Mouse (Mus musculus) liver, embryonic 14.5 days (tissue): ENCODE data around the gene Sstr3. TPM values are rescaled to one million over a fixed set of nuclear protein-coding genes. Genes with fewer than 3 reads are reported as not detected.

Experiments
- ATAC-seq: fragments of 200-750 bp; cut with Nextera tagmentation; 2 replicates; pipeline ENCODE4 v1.8.0; 2017; ENCODE audit warnings: moderate number of reproducible peaks, mild to moderate bottlenecking, moderate library complexity; ENCODE audit not compliant: insufficient read depth
- DNase-seq, 3 experiments: peaks; one replicate each; pipeline ENCODE4 v3.0.0-alpha.2; 2012 to 2013; ENCODE audit warnings: low read depth in 3 of 3, low spot score in 3 of 3
- H3K27ac ChIP-seq: fragments of 300-500 bp; sonication (generic); 2 replicates; pipeline ENCODE4 v1.5.1; 2014; ENCODE audit warnings: moderate library complexity, mild to moderate bottlenecking, control low read depth, inconsistent platforms
- H3K27me3 ChIP-seq: fragments of 300-500 bp; sonication (generic); 2 replicates; pipeline ENCODE4 v1.6.1; 2014; ENCODE audit warnings: mild to moderate bottlenecking, low read length, moderate library complexity; ENCODE audit not compliant: control insufficient read depth, insufficient read depth
- H3K36me3 ChIP-seq: fragments of 300-500 bp; sonication (generic); replicated peaks from 2 replicates; pipeline ENCODE4 v1.6.1; 2014; ENCODE audit warnings: low read depth; ENCODE audit not compliant: control insufficient read depth, insufficient read depth
- H3K4me1 ChIP-seq, 2 experiments: fragments of 200-500 bp in 1 of 2; fragments of 300-500 bp in 1 of 2; sonication (generic) in 1 of 2; replicated peaks; 2 replicates each; pipeline ENCODE4 v1.6.1; 2012 to 2014; ENCODE audit warnings: antibody characterized with exemption in 1 of 2, inconsistent platforms in 1 of 2, low read length in 1 of 2; ENCODE audit not compliant: control insufficient read depth in 2 of 2, insufficient read depth in 2 of 2
- H3K4me2 ChIP-seq: fragments of 300-500 bp; sonication (generic); 2 replicates; pipeline ENCODE4 v1.6.1; 2014; ENCODE audit warnings: low read depth, mild to moderate bottlenecking, control low read depth, moderate library complexity
- H3K4me3 ChIP-seq, 2 experiments: fragments of 200-500 bp in 1 of 2; fragments of 300-500 bp in 1 of 2; sonication (generic) in 1 of 2; 2 replicates each; pipeline ENCODE4 v1.5.1; 2012 to 2014; ENCODE audit warnings: low read depth in 2 of 2, low read length in 2 of 2, mild to moderate bottlenecking in 2 of 2, control low read depth in 1 of 2, inconsistent platforms in 1 of 2, moderate library complexity in 1 of 2; ENCODE audit not compliant: insufficient read depth in 1 of 2
- H3K9ac ChIP-seq: fragments of 300-500 bp; sonication (generic); replicated peaks from 2 replicates; pipeline ENCODE4 v1.6.1; 2014; ENCODE audit warnings: mild to moderate bottlenecking, control low read depth, moderate library complexity
- H3K9me3 ChIP-seq: fragments of 300-500 bp; sonication (generic); 2 replicates; pipeline ENCODE4 v1.6.1; 2016; ENCODE audit warnings: low read length, mixed read lengths; ENCODE audit not compliant: control insufficient read depth
- CTCF ChIP-seq: IDR thresholded peaks from 2 replicates; pipeline ENCODE4 v1.5.1; 2016; ENCODE audit warnings: antibody characterized with exemption, low read depth, control low read depth
- EP300 ChIP-seq: IDR thresholded peaks from 2 replicates; pipeline ENCODE4 v1.6.1; 2016; ENCODE audit warnings: antibody characterized with exemption, low read depth
- WGBS: fragments of 180-500 bp; shearing (Covaris S2); extraction: QIAGEN DNeasy Blood & Tissue Kit; methylation state at CpG from one replicate; pipeline ENCODE4 v1.1.7; 2014; ENCODE audit not compliant: insufficient replicate concordance; 5-methylcytosine and 5-hydroxymethylcytosine counted together
- polyA plus RNA-seq, 2 experiments: library from polyadenylated mRNA; depleted of rRNA in 1 of 2; stranded (reverse) in 1 of 2; unstranded in 1 of 2; fragments of >200 nt; fragmentation: Nextera tagmentation in 1 of 2; extraction: Ambion mirVana in 1 of 2; gene quantifications; 2 replicates each; pipeline versions ENCODE4 v1.2.1 to v1.2.3; 2012 to 2014

The Sstr3 gene
- polyA plus RNA-seq, 2 experiments: 0.01 to 0.03 TPM

GRCm38 (mm10) chr15:78542767-78543303 is 1.6 kb downstream of the Sstr3 start:
- Histone ChIP-seq H3K27me3 (no peaks in the 10 kb centered on the region; the same call in 1 of the 2 replicates), H3K4me2 (no peak overlapping the region), H3K36me3 (no peaks in the 10 kb centered on the region), H3K27ac (no peak overlapping the region), H3K9ac (no peak overlapping the region), H3K4me3 (no peak overlapping the region), H3K9me3 (no peaks in the 10 kb centered on the region), H3K4me1 (peaks cover 0 to 3% of the 10 kb centered on the region in 2 experiments; a peak in 1 of 4 replicates)
- WGBS: 58% methylated on average over 7 of the region's 7 CpGs
- ATAC-seq: no peak
- no peak for DNase-seq
- TF ChIP-seq EP300 (no peak), CTCF (no peak)

- no peak overlapping the region for H3K9ac ChIP-seq
- no peaks in the 10 kb centered on the region for H3K9me3 ChIP-seq
- no peaks in the 10 kb centered on the region for H3K4me1 ChIP-seq
- DNase-seq: no peak
- H3K4me2 ChIP-seq: no peak overlapping the region
- H3K27ac ChIP-seq: no peak overlapping the region
- H3K4me3 ChIP-seq: no peak overlapping the region
- WGBS: 59% methylated on average over 3 of the region's 3 CpGs
- H3K36me3 ChIP-seq: no peaks in the 10 kb centered on the region
- TF ChIP-seq CTCF: no peak
- no peak for TF ChIP-seq EP300
- no peaks in the 10 kb centered on the region; the same call in 1 of the 2 replicates for H3K27me3 ChIP-seq
- ATAC-seq: no peak
These were observed 2.3 kb downstream of the Sstr3 start for GRCm38 (mm10) chr15:78542098-78542766.

- no peaks in the 10 kb centered on the region for H3K36me3 ChIP-seq
- no peak overlapping the region for H3K4me3 ChIP-seq
- H3K9ac ChIP-seq: no peak overlapping the region
- TF ChIP-seq EP300 (no peak), CTCF (no peak)
- ATAC-seq: no peak
- H3K9me3 ChIP-seq: no peaks in the 10 kb centered on the region
- no peak for DNase-seq
- 52% methylated on average over 3 of the region's 3 CpGs for WGBS
- H3K4me1 ChIP-seq: no peaks in the 10 kb centered on the region
- no peaks in the 10 kb centered on the region; the same call in 1 of the 2 replicates for H3K27me3 ChIP-seq
- no peak overlapping the region for H3K4me2 ChIP-seq
- no peak overlapping the region for H3K27ac ChIP-seq
These were observed 2.9 kb downstream of the Sstr3 start for GRCm38 (mm10) chr15:78541606-78542005.

DNA sequence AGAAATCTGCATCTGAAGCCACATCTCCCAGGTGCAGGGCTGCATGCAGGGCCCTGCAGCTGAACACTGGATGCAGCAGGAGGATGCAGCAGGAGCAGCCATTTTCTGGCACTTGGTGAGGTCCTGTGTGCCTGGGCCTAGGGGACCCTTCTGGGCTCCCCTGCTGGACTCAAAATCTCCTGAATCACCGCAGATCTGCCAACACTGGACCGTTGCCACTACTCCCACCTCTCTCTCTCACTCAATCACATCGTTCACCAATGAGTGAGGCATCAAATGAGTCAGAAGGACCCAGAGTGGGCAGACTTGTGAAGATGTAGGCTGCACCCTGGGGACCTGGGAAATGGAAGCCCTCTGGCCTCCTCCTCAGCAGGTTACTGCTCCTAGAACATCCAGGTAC is 3.4 kb downstream of the Sstr3 start:
- no peak overlapping the region for H3K9ac ChIP-seq
- no peak for DNase-seq

DNA sequence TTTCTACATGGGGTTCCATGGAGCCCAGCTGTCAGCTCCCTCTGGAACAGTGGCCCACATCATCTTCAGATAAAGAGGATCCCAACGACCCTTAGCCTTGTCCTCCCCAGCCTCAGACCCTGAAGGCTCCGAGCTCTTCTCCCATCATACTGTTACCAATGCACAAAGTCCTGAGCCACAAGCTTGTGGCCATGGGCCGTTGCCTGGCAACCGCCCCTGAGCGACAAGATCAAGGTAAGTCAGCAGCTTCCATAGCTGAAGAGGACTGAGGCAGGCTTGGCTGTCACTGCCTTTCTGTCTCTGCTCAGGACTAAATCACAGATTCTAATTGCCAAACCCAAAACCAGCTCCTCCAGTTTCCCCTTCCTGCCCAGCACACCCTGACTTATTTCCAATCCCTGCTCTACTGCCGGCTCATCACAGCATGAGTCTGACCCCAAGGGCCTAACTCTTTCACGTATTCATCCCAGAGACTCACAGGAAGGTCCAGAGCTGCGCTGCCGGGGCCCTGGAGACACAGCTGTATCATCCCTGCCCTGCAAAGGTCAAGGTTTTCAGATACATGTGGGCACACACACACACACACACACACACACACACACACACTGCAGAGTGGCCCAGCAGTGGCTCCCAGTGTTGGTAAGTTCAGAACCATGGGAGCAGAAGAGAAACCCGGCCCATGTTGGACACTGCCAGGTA is 8.6 kb downstream of the Sstr3 start:
- peaks cover 0 to 10% of the 10 kb centered on the region in 2 experiments; a peak in 2 of 4 replicates for H3K4me1 ChIP-seq
- no peaks in the 10 kb centered on the region for H3K36me3 ChIP-seq
- no peaks in the 10 kb centered on the region for H3K9me3 ChIP-seq
- no peak for TF ChIP-seq CTCF
- no peak for TF ChIP-seq EP300
- ATAC-seq (no peak), DNase-seq (no peak)
- H3K27me3 ChIP-seq: no peaks in the 10 kb centered on the region; the same call in 1 of the 2 replicates
- H3K9ac ChIP-seq: no peak overlapping the region
- no peak overlapping the region for H3K4me2 ChIP-seq
- WGBS: 51% methylated on average over 10 of the region's 10 CpGs
- H3K27ac ChIP-seq: no peak overlapping the region
- H3K4me3 ChIP-seq: no peak overlapping the region

More for the DNA sequence above, 3.4 kb downstream of the Sstr3 start:
- 41% methylated on average over 3 of the region's 3 CpGs for WGBS
- ATAC-seq: no peak
- no peak overlapping the region for H3K27ac ChIP-seq
- H3K36me3 ChIP-seq: no peaks in the 10 kb centered on the region
- TF ChIP-seq EP300: no peak
- TF ChIP-seq CTCF: no peak
- H3K27me3 ChIP-seq: no peaks in the 10 kb centered on the region; the same call in 1 of the 2 replicates
- no peak overlapping the region for H3K4me2 ChIP-seq
- H3K9me3 ChIP-seq: no peaks in the 10 kb centered on the region
- H3K4me3 ChIP-seq: no peak overlapping the region
- H3K4me1 ChIP-seq: peaks cover 0 to 2% of the 10 kb centered on the region in 2 experiments; a peak in 1 of 4 replicates
